Mouse (Mus musculus) ES-E14 (cell line): Measurements from ENCODE around the gene Anxa4.

Source experiments
- CHD2 ChIP-seq: IDR thresholded peaks from 2 replicates; pipeline ENCODE4 v1.6.1; 2014; ENCODE audit warnings: mild to moderate bottlenecking, low read depth, low read length, inconsistent platforms
- HCFC1 ChIP-seq: IDR thresholded peaks from 2 replicates; pipeline ENCODE4 v1.6.1; 2012; ENCODE audit warnings: low read length, inconsistent platforms, borderline replicate concordance; ENCODE audit not compliant: insufficient read depth
- MAFK ChIP-seq: IDR thresholded peaks from 2 replicates; pipeline ENCODE4 v1.6.1; 2014; ENCODE audit warnings: mild to moderate bottlenecking, low read depth, low read length, inconsistent platforms; ENCODE audit not compliant: insufficient read depth
- ZC3H11A ChIP-seq: IDR thresholded peaks from 2 replicates; pipeline ENCODE4 v1.6.1; 2012; ENCODE audit warnings: low read depth, mild to moderate bottlenecking, inconsistent platforms, low read length, borderline replicate concordance
- ZNF384 ChIP-seq: IDR thresholded peaks from 2 replicates; pipeline ENCODE4 v1.6.1; 2012; ENCODE audit warnings: low read depth, low read length, inconsistent platforms

- no peak for TF ChIP-seq HCFC1
- no peak for TF ChIP-seq ZNF384
- no peak for TF ChIP-seq MAFK
- no peak for TF ChIP-seq CHD2
- no peak for TF ChIP-seq ZC3H11A
Observed at GRCm38 (mm10) chr6:86702577-86702976, 90.8 kb downstream of the Anxa4 start.
